Mouse (Mus musculus) brain, embryonic 18.5 days (tissue): ENCODE results near the gene Pole4.
A peak's percentile ranks its signal among the peaks of the same experiment; 100 is the strongest.
"Not testable (repeated sequence)": the region's sequence is repeated elsewhere in the genome, so short reads cannot be mapped to it uniquely, and the experiment has no call there.

Experiments used
- DNase-seq: peaks from one replicate; pipeline ENCODE4 v3.0.0-alpha.2; 2012; ENCODE audit warnings: low read depth, low spot score

Pole4 gene

GRCm38 (mm10) chr6:82715253-82715652 is 10.1 kb upstream of the Pole4 start:
- no peak for DNase-seq

- no peak for DNase-seq
Measured at GRCm38 (mm10) chr6:82714841-82715240, 9.7 kb upstream of the Pole4 start.

- DNase-seq, result no peak
Measured at GRCm38 (mm10) chr6:82714243-82714642, 9.1 kb upstream of the Pole4 start.

- DNase-seq, result no peak
Measured at GRCm38 (mm10) chr6:82707742-82708141, 2.6 kb upstream of the Pole4 start.

- DNase-seq, result no peak
Measured at GRCm38 (mm10) chr6:82707241-82707640, 2.1 kb upstream of the Pole4 start.

- no peak for DNase-seq
Measured at GRCm38 (mm10) chr6:82703710-82704109, 1.5 kb downstream of the Pole4 start.

- DNase-seq, result no peak
Measured at GRCm38 (mm10) chr6:82702593-82703017, 2.6 kb downstream of the Pole4 start.

GRCm38 (mm10) chr6:82701296-82701695 is 3.9 kb downstream of the Pole4 start:
- no peak for DNase-seq

GRCm38 (mm10) chr6:82699831-82700230 is 5.3 kb downstream of the Pole4 start:
- DNase-seq, result no peak

GRCm38 (mm10) chr6:82696736-82697135 is 8.4 kb downstream of the Pole4 start:
- DNase-seq, result no peak

- DNase-seq, result no peak
Measured at GRCm38 (mm10) chr6:82694668-82695067, 10.5 kb downstream of the Pole4 start.

GRCm38 (mm10) chr6:82689474-82689873 is 15.7 kb downstream of the Pole4 start:
- DNase-seq, result no peak

GRCm38 (mm10) chr6:82688586-82688985 is 16.6 kb downstream of the Pole4 start:
- DNase-seq, result not testable (repeated sequence)

- DNase-seq, result no peak
Measured at GRCm38 (mm10) chr6:82684136-82684535, 21.0 kb downstream of the Pole4 start.

GRCm38 (mm10) chr6:82679286-82679685 is 25.9 kb downstream of the Pole4 start:
- DNase-seq, result not testable (repeated sequence)

- not testable (repeated sequence) for DNase-seq
Measured at GRCm38 (mm10) chr6:82677629-82678028, 27.5 kb downstream of the Pole4 start.

- DNase-seq, result no peak
Measured at GRCm38 (mm10) chr6:82666480-82666879, 38.7 kb downstream of the Pole4 start.

- no peak for DNase-seq
Measured at GRCm38 (mm10) chr6:82653169-82653525, 52.0 kb downstream of the Pole4 start.

- peak; percentile 70 for DNase-seq
Measured at GRCm38 (mm10) chr6:82652521-82653168, 52.5 kb downstream of the Pole4 start.

- DNase-seq, result no peak
Measured at GRCm38 (mm10) chr6:82649096-82649495, 56.1 kb downstream of the Pole4 start.

GRCm38 (mm10) chr6:82647940-82648655 is 57.1 kb downstream of the Pole4 start:
- DNase-seq, result no peak

GRCm38 (mm10) chr6:82647001-82647400 is 58.2 kb downstream of the Pole4 start:
- no peak for DNase-seq

- DNase-seq, result no peak
Measured at GRCm38 (mm10) chr6:82640046-82640445, 65.1 kb downstream of the Pole4 start.
